Mouse (Mus musculus) bone marrow, adult 2 months (tissue): ENCODE measurements around the gene Htr5a.

ENCODE experiments used
- CTCF ChIP-seq: fragments of 200-500 bp; IDR thresholded peaks from 2 replicates; pipeline ENCODE4 v1.5.1; 2011; ENCODE audit warnings: low read length, control low read depth; ENCODE audit not compliant: control insufficient read depth, insufficient read depth
- POLR2A ChIP-seq: fragments of 200-500 bp; IDR thresholded peaks from 2 replicates; pipeline ENCODE4 v1.6.1; 2011; ENCODE audit warnings: low read depth, mild to moderate bottlenecking, control low read depth, low read length, borderline replicate concordance; ENCODE audit not compliant: control insufficient read depth

- TF ChIP-seq CTCF (no peak), POLR2A (no peak)
Observed at GRCm38 (mm10) chr5:27881261-27881660, 39.3 kb downstream of the Htr5a start.
